Mouse (Mus musculus) stomach, postnatal 0 days (tissue): ENCODE results near the gene Mtus2.

ENCODE experiments used
- CTCF ChIP-seq: IDR thresholded peaks from 2 replicates; pipeline ENCODE4 v1.5.1; 2016; ENCODE audit warnings: antibody characterized with exemption, low read depth, mild to moderate bottlenecking, moderate library complexity
- EP300 ChIP-seq: optimal IDR thresholded peaks from 2 replicates; pipeline ENCODE3; 2016; ENCODE audit warnings: antibody characterized with exemption

DNA sequence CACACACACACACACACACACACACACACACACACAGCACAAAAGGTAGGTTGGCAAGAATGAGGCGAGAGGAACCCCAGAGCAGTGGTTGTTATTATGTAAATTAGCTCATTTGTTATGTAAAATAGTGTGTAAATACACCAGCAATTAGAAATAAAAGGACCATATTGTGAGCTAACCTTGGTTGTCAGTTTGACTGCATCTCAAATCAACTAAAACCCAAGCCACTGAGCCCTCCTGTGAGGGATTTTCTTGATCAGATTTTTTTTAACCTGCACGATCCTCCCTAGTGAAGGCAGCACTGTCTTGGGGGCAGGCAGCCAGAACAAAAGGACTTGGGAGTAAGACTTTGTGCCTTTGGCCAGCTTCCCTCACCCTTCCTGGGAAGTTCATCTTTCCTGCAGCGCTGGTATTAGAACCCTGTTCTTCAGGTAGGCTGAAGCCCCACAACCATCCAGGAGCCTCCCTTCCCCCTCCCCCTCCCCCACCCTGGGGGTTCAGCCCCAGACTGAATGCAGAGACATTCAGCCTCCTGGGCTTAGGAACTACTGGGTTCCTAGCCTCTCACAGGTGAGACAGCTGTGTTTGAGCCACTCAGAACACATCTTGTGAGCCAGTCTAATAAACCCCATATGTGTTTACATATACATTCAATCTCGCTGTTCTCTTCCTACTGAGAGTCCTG is 218.8 kb downstream of the Mtus2 start:
- TF ChIP-seq CTCF (no peak), EP300 (no peak)
